Mouse (Mus musculus): ENCODE data around the gene Mrpl9. TPM values are rescaled to one million over a fixed set of nuclear protein-coding genes. Genes with fewer than 3 reads are reported as not detected.

The Mrpl9 gene
- 10 to 100 TPM; 70.7 to 70.9 TPM for total RNA-seq (2021)

DNA sequence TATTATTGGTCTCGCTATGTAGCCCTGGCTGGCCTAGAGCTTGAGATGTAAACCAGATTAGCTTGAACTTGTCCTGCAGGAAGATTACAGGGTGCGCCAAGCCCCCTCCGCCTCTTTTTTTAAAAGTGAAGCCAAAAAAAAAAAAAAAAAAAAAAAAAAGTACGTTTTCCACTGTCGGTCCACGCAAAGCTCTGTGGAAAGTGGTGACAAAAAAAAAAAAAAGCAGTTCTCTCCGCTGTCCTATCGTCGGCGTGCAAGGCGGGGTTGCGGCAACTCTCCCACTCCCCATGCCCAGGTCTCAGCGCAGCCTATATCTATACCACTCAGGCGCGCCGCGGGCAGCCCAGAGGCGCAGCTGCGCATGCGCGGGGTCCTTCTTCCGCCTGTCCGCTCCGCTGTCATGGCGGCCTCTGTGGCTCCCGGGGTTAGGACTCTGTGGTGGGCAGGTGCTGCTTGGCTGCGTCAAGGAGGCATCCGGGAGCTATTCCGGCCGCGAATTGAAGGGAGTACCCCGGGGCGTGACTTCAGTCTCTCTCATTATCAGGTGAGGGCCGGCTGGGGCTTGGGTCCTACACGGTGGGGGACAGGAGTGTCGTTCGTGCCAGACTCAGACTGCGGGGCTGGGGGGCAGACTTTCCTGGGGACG lies at the start of gene Mrpl9:
TSS of gene Mrpl9 (plus strand) at position 368 of the 646 bp plus-strand sequence.
- peak; percentile 83 for DNase-seq (ENCODE audit: low spot score)
- intact Hi-C loops (cut with DNase I) = no loop called here

DNA sequence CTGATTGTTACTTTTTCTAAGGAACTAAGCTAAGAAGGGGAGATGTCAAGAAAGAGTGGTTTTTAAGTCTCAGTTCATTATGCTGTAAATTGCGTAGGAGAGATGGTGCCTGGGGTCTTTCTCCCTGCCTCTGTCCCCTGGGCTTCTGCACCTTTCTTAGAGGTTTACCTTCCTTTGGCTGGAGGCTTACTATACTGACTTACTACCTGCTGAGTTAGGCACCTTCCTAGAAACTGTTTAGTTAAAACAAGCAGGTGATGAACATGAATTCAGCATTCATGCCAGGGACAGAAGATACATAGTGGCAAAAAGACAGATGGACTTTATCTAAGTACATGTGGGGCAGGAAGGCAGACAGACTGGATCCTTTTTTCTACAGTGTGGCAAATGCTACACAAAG lies 46.8 kb upstream of the Mrpl9 start:
- intact Hi-C loops (cut with DNase I) = no loop called here
- no peak for DNase-seq (ENCODE audit: low spot score)

DNA sequence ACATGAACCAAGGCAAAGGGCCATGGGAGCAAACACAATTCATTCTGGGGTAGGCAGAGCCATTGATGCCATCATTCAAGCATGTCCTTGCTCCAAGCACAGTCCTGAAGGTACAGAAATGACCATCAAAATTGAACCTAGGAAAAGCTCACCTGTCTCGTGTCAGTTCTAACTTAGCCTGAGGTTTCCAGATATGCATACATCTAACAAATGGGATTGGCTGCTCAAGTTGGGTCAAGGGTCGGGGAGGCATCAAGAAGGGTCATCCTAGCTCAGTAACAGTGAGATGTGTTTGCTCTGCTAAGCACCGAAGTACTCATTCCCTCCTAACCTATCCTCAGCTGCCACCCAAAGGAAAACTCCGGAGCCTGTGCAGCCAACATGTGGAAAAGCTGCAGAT lies 46.3 kb upstream of the Mrpl9 start:
- intact Hi-C loops (cut with DNase I) = no loop called here
- no peak for DNase-seq (ENCODE audit: low spot score)

DNA sequence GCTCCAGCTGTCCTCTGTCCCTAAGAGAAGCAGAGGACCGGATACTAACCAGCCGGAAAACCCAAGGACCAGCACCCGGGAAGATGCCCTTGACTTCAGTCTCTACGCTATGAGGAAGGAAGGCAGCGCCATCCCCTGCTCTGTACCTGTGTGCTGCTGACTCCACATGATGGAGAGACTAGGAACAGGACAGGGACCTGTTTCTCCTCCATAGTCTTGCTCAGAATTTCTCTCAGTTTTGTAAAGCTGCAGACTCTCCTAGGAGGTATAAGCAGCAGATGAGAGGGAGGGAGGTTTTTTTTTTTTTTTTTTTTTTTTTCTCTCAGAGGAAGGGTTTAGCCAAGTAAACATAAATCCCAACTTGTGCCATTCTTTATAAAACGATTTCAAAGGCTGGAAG lies 44.9 kb upstream of the Mrpl9 start, which contains the start of gene Lingo4:
TSS of gene Lingo4 (plus strand) at position 301 of the 400 bp plus-strand sequence.
- DNase-seq (ENCODE audit: low spot score) = no peak
- intact Hi-C loops (cut with DNase I) = no loop called here

DNA sequence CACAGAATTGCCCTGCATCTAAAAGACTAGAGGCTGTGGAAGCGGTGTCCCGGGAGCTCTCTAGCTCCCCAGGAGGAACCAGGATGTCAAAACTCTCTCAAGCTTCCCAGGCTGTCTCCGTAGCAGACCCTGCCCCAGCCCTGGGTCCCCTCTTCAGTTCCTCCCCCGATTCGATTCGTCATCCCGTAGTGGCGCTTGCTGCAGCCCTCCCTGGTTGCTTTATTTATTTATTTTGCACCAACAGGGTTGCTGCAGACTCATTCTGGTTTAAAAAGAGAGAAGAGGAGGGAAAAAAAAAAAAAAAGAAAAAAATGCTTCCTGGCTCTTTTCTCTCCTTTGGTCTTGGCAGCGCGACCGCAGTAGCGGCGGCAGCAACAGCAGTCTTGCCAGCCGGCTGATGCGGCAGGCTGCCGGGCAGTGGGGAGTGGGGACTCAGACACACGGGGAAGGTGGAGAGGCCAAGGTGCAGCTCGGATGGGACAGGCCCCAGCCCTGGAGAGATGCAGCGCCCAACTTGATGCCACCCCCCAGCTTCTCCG lies 44.1 kb upstream of the Mrpl9 start:
- intact Hi-C loops (cut with DNase I) = no loop called here
- DNase-seq (ENCODE audit: low spot score) = no peak

DNA sequence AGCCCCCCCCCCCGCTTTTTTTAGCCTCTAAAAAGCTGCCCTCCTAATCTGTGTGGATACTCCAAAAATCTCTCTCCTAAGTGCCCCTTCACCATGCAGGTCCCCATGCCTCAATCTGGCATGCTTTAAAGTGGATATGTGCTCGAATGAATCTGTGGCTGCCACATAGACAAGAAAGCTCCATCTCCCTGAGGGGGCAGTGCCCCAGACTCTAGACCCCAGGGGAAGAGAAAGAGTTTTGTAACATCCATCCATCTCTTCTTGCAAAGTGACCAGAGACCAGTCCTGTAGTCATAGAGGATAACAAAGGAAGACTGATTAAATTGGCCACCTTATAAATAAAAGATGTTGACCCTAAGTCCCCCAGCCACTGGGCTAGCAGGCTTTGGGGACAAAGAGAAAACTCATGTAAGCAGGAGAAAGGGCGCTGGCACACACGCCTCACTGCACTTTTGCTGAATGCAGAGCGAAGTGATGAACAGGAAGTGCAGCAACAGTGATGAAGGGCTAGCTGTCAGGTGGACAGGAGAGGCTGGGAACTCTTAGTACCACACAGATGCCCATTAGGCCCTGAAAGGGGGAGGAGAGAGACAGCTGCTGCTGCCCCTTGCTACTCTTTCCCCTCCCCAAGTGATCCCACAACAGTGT lies 43.3 kb upstream of the Mrpl9 start:
- intact Hi-C loops (cut with DNase I) = no loop called here

DNA sequence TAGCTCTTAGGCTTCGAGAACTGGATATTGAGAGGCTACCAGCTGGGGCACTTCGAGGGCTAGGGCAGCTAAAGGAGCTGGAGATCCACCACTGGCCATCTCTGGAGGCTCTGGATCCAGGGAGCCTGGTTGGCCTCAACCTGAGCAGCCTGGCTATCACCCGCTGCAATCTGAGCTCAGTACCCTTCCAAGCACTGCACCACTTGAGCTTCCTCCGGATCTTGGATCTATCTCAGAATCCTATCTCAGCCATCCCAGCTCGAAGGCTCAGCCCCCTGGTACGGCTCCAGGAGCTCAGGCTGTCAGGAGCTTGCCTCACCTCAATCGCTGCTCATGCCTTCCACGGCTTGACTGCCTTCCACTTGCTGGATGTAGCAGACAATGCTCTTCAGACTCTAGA lies 40.7 kb upstream of the Mrpl9 start:
- intact Hi-C loops (cut with DNase I) = no loop called here
- no peak for DNase-seq (ENCODE audit: low spot score)

More for the DNA sequence above, 43.3 kb upstream of the Mrpl9 start:
- DNase-seq (ENCODE audit: low spot score) = no peak

DNA sequence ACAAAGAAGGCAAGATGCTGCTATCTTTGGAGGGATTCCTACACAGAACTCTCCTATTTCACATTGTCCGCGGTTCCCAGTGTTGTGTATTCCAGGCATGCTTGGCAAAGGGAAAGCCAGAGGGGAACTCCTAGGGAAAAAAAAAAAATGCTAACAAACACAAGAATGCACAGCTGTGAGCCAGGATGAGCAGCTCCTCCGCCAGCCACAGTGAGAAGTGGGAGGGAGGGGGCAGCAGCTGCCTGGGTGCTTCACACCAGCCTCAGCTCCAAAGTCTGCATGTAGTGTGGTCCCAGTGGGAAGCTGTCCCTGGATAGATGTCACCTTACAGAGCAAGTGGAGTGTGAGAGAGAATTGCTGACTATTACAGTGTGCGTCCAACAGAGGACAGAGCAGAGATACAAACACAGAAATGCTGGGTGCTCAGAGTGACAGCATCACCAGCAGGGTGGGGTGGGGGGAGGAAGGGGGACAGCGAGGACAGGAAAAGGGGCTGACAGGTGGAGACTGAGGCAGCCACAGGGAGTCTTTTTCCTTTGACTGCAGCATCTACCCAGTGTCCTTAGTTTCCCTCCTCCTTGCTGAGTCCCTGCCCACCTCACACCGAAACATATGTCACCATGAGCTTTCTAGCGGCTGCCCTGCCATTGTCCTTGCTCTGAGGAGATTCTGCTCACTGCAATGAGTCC lies 38.6 kb upstream of the Mrpl9 start:
- intact Hi-C loops (cut with DNase I) = no loop called here
- no peak for DNase-seq (ENCODE audit: low spot score)

DNA sequence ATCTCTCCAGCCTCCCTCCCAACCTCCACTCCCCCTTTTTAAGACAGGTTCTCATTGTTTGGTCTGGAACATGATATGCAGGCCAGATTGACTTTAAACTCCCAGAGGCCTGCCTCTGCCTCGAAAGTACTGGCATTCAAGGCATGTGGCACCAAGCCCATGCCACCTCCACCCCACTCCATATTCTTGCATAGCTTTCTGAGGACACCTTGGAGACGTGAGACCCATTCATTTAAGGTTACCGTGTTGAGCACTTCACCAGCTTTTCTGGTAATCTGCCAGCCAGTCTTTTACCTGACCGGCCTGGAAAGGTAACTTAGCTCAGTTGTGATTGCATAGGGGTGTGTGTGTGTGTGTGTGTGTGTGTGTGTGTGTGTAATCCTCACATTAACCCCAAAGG lies 37.6 kb upstream of the Mrpl9 start:
- no peak for DNase-seq (ENCODE audit: low spot score)
- intact Hi-C loops (cut with DNase I) = no loop called here

DNA sequence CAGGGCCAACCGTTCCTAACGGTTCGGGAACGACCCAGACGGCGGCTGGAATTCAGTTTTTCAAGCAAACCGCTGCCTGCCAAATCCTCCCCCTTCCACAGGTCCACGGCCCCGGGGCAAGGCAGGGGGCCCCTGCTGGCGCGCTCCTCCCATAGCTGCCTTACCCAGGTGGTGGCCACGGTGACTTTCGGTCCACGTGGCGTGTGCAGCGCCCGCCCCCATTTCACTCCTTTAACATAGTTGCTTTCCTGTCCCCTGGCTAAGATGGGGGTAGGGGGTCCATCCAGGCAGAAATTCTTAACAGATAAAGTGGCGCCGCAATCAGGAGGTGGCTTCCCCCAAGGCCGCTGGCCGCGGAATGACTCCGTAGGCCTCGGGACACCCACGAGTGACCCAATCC lies 30.6 kb upstream of the Mrpl9 start:
- intact Hi-C loops (cut with DNase I) = no loop called here
- DNase-seq (ENCODE audit: low spot score) = no peak

DNA sequence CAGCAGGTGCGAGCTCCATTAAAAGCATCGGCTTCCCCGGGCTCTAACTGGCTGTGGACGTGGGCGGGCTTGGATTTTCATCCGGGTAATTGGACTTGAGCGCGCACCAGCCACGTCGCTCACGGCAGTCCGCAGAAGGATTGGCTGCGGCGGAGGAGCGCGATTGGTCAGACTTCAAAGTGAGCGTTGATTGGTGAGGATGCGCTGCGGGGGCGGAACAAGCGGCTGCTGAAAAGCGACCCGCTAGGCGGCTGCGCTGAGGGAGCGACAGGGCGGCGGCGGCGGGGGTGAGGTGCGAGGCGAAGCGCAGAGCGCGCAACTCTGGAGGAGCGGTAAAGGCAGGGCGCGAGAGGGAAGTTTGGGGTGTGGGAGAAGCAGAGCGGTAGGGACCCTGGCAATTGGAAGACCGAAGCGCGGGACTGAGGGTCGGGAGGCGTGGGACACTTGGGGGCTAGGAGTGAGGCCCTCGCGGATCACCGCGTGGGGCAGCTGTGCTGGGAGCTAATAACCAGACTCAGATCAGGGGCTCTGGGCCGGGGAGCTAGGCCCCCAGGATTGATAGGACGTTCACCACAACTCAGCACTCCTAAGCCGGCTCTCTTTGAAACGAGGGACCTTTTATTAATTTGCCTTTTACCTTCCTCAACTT lies 30.0 kb upstream of the Mrpl9 start, which contains the start of gene Tdrkh:
TSS of gene Tdrkh (plus strand) at position 243 of the 649 bp plus-strand sequence.
- peak; percentile 90 for DNase-seq (ENCODE audit: low spot score)
- intact Hi-C loops (cut with DNase I) = no loop called here

DNA sequence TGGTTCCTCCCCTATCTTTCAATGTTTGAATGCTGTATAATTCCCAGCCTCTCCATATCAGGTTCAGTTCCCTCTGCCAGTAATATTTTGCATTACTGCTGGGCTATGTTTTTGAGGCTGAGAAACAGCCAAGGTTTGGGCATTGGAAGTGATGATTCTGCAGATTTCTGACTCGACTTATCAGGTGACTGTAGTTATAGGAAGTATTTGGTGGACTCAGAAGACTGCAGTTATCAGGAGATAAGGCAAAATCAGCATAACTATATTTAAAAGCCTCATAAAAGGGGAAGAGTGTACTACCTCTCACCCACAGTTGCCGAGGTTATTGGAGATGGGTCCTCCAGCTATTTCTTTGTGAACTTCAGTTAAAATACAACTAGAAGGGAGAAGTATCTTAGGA lies 12.1 kb upstream of the Mrpl9 start:
- DNase-seq (ENCODE audit: low spot score) = no peak
- intact Hi-C loops (cut with DNase I) = no loop called here

DNA sequence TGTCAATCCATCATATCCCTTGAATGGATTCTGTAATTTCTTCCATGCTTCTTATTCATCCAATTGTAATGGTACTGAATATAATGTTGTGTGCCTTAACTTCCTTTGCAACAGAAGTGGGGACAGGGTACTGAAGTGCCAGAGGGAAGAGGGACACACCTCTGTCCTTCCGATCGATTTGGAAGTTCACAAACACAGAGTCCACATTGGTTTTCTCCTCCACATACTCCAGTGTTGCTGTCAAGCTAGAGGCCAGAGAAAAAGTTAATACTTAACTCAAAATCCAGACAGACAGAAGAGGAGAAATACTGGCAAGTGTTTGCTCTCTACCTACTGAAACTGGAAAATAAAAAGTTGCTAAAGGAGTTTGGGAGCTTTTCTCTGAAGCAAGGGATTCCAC lies 8.8 kb upstream of the Mrpl9 start:
- DNase-seq (ENCODE audit: low spot score) = no peak
- intact Hi-C loops (cut with DNase I) = no loop called here

DNA sequence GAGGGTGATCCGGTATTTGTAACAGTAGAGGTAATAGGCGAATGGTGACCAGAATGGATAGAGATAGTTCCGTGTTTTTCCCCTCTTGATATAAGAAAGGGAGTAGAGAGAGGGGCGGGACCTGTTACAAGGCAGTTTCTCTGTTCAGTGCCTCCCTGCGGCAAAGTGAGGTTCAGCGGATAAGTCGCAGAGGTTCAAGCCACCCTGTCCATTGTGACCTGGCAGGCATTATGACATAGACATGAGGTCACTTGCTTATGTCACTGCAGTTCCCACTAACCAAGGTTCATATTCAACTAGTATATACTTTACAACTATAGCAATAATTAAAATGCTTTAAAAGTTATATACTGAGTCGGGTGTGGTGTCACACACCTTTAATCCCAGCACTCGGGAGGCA lies 6.7 kb upstream of the Mrpl9 start:
- intact Hi-C loops (cut with DNase I) = no loop called here
- DNase-seq (ENCODE audit: low spot score) = no peak

DNA sequence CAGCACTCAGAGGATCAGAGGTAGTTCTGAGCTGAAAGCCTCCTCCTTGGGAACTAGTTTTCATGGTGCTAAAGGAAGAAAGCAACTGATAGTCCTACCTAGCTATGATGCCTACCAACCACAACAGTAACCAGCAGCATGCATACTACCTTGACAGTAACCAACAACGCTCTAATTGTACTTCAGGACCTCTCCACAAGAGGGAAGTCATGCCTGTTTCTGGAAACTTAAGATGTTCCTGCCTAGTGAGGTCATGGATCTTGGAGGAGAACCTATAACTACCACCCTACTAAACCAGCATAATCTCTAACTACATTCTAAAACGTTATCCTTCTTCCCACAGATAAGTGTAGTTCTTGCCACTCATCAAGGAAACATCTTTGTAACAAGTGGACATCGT lies 1.9 kb upstream of the Mrpl9 start:
- intact Hi-C loops (cut with DNase I) = no loop called here
- no peak for DNase-seq (ENCODE audit: low spot score)

DNA sequence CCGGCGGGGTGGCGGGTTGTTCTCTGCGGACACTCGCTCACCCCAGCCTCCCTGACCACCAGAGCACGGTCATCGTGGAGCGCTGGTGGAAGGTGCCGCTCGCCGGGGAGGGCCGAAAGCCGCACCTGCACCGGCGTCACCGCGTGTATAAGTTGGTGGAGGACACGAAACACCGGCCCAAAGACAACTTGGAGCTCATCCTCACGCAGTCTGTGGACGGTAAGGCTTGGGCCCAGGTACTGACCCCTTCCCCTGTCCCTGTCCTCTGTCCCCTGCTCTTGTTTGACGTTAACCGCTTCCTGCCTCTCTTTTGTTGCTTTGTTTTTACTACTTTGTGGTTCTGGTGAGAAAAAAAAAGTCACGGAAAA lies 463 bp downstream of the Mrpl9 start, which contains the start of gene Oaz3:
TSS of gene Oaz3 (minus strand) at position 319 of the 368 bp plus-strand sequence.
- DNase-seq (ENCODE audit: low spot score) = no peak
- intact Hi-C loops (cut with DNase I) = no loop called here

DNA sequence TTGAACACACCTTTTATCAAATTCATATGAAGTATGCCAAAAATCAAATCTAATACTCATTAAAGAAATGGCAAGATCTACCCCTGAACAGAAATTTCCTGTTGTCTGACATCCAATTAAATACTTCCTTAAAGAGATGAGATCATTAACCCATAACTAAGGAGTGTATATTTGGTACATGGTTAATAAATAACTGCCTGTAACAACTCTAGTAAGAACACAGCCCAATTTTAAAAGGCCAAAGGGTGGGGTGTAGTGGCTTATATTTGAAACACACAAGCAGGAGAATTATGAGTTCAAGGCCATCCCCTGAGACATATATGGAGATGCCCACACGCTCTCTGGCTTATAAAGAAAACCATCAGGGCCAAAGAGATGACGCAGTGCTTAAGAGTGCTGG lies 6.3 kb downstream of the Mrpl9 start:
- intact Hi-C loops (cut with DNase I) = no loop called here
- no peak for DNase-seq (ENCODE audit: low spot score)

DNA sequence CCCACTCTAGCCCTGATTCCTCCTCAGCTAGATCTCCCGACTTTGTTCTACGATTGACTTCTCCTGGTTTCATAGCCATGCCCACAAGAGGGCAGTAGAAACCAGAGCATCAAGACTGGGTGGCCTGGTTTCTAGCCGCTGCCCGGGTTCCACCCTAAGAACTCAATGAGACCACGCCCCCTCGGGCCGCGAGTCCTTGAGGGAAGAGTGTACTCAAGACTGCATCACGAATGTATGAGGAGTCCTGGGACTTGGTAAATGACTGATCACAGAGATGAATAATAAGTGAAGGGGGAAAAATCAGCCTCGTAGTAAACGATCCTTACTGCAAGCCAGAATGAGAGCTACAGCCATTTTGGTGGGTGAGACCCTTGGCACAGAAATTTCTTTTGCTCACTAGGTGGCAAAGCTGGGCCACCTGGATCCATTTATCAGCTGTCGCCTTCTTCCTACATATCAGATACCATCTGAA lies 13.4 kb downstream of the Mrpl9 start:
- intact Hi-C loops (cut with DNase I) = loop anchor here (1.0 to 10.0 kb wide), 5 partner anchors 44 to 446 kb away; no protein-coding TSS in a partner anchor
- DNase-seq (ENCODE audit: low spot score) = peak; percentile 43

DNA sequence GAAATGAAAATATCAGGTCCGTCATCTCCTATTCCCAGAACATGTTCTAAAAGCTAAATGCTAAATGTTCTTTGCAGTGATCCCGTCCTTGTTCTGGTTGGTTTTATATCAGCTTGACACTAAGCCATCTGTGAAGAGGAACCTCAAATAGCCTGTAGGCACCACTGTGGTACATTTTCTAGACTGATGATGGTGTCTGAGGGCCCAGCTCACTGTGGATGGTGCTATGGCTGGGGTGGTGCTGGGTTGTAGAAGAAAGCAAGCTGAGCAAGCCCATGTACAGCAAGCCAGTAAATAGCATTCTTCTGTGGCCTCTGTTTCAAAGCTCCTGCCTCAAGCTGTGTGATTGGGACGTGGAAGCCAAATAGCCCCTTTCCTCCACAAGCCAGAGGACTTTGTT lies 13.9 kb downstream of the Mrpl9 start:
- intact Hi-C loops (cut with DNase I) = loop anchor here (2.0 to 10.0 kb wide), 4 partner anchors 44 to 446 kb away; no protein-coding TSS in a partner anchor
- DNase-seq (ENCODE audit: low spot score) = no peak

DNA sequence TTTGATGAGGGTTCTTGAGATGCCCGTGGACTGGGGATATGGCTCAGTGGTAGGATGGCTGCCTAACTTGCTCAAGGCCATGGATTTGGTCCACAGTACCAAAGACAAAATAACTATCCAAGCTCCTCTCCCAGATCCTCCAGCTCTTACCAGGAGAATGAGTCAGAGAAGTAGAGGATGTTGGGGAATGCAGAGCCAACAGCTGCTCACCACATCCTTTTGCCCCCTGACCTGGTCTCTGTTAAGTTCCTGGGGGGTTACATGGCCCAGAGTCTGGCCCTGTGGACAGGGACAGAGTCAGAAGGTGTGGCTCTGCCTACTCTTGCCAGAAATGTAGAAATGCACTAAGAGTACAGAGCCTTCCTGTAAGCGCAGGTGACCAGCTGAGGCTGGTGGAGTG lies 16.7 kb downstream of the Mrpl9 start:
- no peak for DNase-seq (ENCODE audit: low spot score)
- intact Hi-C loops (cut with DNase I) = loop anchor here (10.0 kb wide), 1 partner anchor 385 kb away; no protein-coding TSS in a partner anchor

Measured in heart, postnatal 25 days (tissue).